Mouse (Mus musculus): Measurements from ENCODE around the gene Ceacam19. TPM values are rescaled to one million over a fixed set of nuclear protein-coding genes. Genes with fewer than 3 reads are reported as not detected.

Gene Ceacam19
- not detected for polyA plus RNA-seq (2014; fragmentation: Illumina TruSeq; extraction: RNeasy Lipid Tissue Mini Kit (QIAGEN cat#74804); ENCODE audit: low read depth, low replicate concordance)

DNA sequence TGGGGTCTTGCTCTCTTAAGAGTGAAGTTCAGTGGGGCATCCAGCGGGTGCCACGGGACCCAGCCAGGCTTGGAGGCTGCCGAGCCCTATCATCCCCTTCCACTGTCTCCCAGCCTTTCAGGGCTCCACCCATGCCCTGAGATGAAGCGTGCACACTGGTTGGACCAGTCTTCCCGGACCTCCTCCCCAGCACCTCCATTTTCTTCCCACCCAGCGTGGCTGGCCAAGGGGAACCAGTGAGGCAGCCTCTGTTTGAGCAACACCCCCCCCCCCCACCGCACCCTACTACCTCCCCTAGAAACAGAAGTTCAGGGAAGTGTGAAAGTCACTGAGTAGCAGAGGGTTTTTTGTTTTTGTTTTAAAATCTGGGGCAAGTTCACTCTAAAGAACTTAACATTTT, at the start of gene Ceacam19:
TSS of gene Ceacam19 (minus strand) at position 117 of the 400 bp plus-strand sequence.

DNA sequence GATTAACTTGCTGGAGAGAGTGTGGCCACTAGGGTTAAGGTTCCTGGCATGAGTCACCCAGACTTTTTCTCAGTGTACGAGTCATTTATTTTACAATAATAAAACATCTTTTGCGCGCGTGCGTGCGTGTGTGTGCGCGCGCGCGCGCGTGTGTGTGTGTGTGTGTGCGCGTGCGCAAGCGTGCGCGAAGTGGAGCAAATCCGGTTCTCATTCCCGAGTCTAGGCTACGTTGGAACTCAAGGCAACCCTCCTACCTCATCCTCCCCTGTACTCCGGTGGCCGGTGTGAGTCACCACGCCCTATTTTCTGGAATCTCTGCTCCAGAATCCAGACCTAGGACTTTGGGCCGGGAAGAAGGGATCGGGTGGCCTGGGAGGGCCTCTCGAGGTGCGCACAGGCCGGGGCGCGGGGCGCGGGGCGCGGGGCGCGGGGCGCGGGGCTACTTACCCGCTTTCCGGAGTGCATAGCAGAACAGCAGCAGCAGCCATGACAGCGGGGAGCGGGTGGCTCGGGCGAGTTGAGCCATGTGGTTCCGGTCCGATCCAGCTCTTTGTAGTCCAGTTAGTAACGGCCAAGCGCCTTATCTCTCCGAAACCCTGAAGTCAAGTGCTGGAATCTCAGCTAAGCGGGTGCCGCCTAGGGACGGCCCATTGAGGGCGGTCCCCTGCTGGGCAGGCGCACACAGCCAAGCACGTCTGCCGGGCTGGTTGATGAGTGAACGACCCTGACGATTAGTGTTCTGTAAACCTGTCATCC, 32.9 kb upstream of the Ceacam19 start, which contains the start of gene Pvr:
TSS of gene Pvr (minus strand) at position 655 of the 756 bp plus-strand sequence.

DNA sequence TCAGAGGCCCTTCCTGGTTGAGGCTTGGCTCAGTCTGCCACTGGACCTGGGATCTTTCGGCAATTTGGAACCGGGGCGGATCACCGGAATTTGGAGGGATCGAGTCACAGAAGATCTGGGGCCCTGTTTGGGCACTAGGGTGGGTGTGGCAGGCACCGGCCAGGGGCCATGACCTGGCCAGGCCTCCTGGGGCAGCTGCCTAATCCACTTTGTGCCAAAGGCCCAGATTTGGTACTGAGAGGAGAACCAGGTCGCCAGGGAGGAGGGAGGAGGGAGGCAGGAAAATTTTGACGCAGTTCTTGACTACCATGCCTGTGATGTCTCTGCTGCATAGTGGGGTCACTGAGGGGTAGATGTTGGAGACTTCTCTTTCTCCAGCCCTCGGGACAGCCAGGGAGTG, 26.6 kb downstream of the Ceacam19 start, which contains the start of gene Ceacam16:
TSS of gene Ceacam16 (minus strand) at position 101 of the 400 bp plus-strand sequence.

DNA sequence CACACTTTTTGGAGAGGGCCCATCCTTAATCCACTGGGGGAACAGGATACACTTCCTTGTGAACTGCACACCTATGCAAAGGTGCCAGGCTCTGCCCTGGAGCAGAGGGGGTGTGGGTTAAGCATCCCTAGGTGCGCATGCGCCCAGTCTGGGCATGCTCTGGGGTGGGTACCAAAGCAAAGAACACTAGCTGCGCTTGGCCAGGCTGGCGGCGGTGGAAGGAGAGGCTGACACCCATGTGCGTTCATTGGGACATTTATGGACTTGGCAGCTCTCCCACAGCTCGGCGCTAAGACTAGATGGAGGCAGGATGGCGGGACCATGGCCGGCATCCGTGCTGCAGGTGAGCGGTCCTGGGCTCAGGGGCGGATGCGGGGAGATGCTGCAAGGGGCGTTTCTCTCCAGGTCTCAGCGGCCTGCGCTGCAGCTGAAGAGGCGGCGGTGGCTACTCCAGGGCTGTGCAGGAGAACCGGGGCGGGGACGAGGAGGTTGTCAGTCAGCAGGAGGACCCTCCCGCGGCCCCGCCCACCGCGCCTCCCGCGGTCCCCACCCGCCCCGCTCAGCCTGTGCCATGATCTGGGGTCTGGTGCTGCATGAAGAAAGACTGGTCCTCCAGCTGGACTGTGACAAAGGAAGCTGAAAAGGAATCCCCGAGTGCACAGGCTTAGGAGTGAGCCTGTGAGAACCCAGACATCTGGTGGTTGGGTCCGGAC, 35.8 kb downstream of the Ceacam19 start, which contains the start of gene Gm19345:
TSS of gene Gm19345 (plus strand) at position 146 of the 713 bp plus-strand sequence.

Other genes with a start within 250 kb of the Ceacam19 start
- gene Clptm1, start 222.9 kb downstream of the Ceacam19 start, polyA plus RNA-seq (2014; fragmentation: Illumina TruSeq; extraction: RNeasy Lipid Tissue Mini Kit (QIAGEN cat#74804); ENCODE audit: low read depth, low replicate concordance): 73.7 TPM
- 1.0 TPM for gene Apoc2, start 210.0 kb downstream of the Ceacam19 start, polyA plus RNA-seq (2014; fragmentation: Illumina TruSeq; extraction: RNeasy Lipid Tissue Mini Kit (QIAGEN cat#74804); ENCODE audit: low read depth, low replicate concordance)
- not detected for gene Gm44805, start 206.5 kb downstream of the Ceacam19 start, polyA plus RNA-seq (2014; fragmentation: Illumina TruSeq; extraction: RNeasy Lipid Tissue Mini Kit (QIAGEN cat#74804); ENCODE audit: low read depth, low replicate concordance)
- gene Apoc4, start 206.5 kb downstream of the Ceacam19 start, polyA plus RNA-seq (2014; fragmentation: Illumina TruSeq; extraction: RNeasy Lipid Tissue Mini Kit (QIAGEN cat#74804); ENCODE audit: low read depth, low replicate concordance): 3.5 TPM
- gene Apoc1, start 195.3 kb downstream of the Ceacam19 start, polyA plus RNA-seq (2014; fragmentation: Illumina TruSeq; extraction: RNeasy Lipid Tissue Mini Kit (QIAGEN cat#74804); ENCODE audit: low read depth, low replicate concordance): 21.5 TPM
- gene Apoe, start 188.8 kb downstream of the Ceacam19 start, polyA plus RNA-seq (2014; fragmentation: Illumina TruSeq; extraction: RNeasy Lipid Tissue Mini Kit (QIAGEN cat#74804); ENCODE audit: low read depth, low replicate concordance): 747 TPM
- gene Tomm40, start 172.5 kb downstream of the Ceacam19 start, polyA plus RNA-seq (2014; fragmentation: Illumina TruSeq; extraction: RNeasy Lipid Tissue Mini Kit (QIAGEN cat#74804); ENCODE audit: low read depth, low replicate concordance): 73.7 TPM
- gene Nectin2, start 137.5 kb downstream of the Ceacam19 start, polyA plus RNA-seq (2014; fragmentation: Illumina TruSeq; extraction: RNeasy Lipid Tissue Mini Kit (QIAGEN cat#74804); ENCODE audit: low read depth, low replicate concordance): 32.1 TPM
- gene Bcam, start 116.9 kb downstream of the Ceacam19 start, polyA plus RNA-seq (2014; fragmentation: Illumina TruSeq; extraction: RNeasy Lipid Tissue Mini Kit (QIAGEN cat#74804); ENCODE audit: low read depth, low replicate concordance): 183 TPM
- gene Cblc, start 91.2 kb downstream of the Ceacam19 start, polyA plus RNA-seq (2014; fragmentation: Illumina TruSeq; extraction: RNeasy Lipid Tissue Mini Kit (QIAGEN cat#74804); ENCODE audit: low read depth, low replicate concordance): 0.45 TPM
- gene Bcl3, start 65.2 kb downstream of the Ceacam19 start, polyA plus RNA-seq (2014; fragmentation: Illumina TruSeq; extraction: RNeasy Lipid Tissue Mini Kit (QIAGEN cat#74804); ENCODE audit: low read depth, low replicate concordance): 5.8 TPM
- gene Gm19345, start 36.0 kb downstream of the Ceacam19 start, polyA plus RNA-seq (2014; fragmentation: Illumina TruSeq; extraction: RNeasy Lipid Tissue Mini Kit (QIAGEN cat#74804); ENCODE audit: low read depth, low replicate concordance): not detected
- not detected for gene Ceacam16, start 26.7 kb downstream of the Ceacam19 start, polyA plus RNA-seq (2014; fragmentation: Illumina TruSeq; extraction: RNeasy Lipid Tissue Mini Kit (QIAGEN cat#74804); ENCODE audit: low read depth, low replicate concordance)
- gene Pvr, start 33.2 kb upstream of the Ceacam19 start, polyA plus RNA-seq (2014; fragmentation: Illumina TruSeq; extraction: RNeasy Lipid Tissue Mini Kit (QIAGEN cat#74804); ENCODE audit: low read depth, low replicate concordance): 37.7 TPM
- gene Igsf23, start 62.8 kb upstream of the Ceacam19 start, polyA plus RNA-seq (2014; fragmentation: Illumina TruSeq; extraction: RNeasy Lipid Tissue Mini Kit (QIAGEN cat#74804); ENCODE audit: low read depth, low replicate concordance): 5.9 TPM
- not detected for gene Ceacam20, start 77.4 kb upstream of the Ceacam19 start, polyA plus RNA-seq (2014; fragmentation: Illumina TruSeq; extraction: RNeasy Lipid Tissue Mini Kit (QIAGEN cat#74804); ENCODE audit: low read depth, low replicate concordance)
- gene Nlrp9b, start 103.5 kb upstream of the Ceacam19 start, polyA plus RNA-seq (2014; fragmentation: Illumina TruSeq; extraction: RNeasy Lipid Tissue Mini Kit (QIAGEN cat#74804); ENCODE audit: low read depth, low replicate concordance): not detected
- gene Vmn1r91, start 211.7 kb upstream of the Ceacam19 start, polyA plus RNA-seq (2014; fragmentation: Illumina TruSeq; extraction: RNeasy Lipid Tissue Mini Kit (QIAGEN cat#74804); ENCODE audit: low read depth, low replicate concordance): not detected
- not detected for gene Gm16442, start 234.6 kb upstream of the Ceacam19 start, polyA plus RNA-seq (2014; fragmentation: Illumina TruSeq; extraction: RNeasy Lipid Tissue Mini Kit (QIAGEN cat#74804); ENCODE audit: low read depth, low replicate concordance)